Mouse (Mus musculus): ENCODE data around the gene Tmem100. TPM values are rescaled to one million over a fixed set of nuclear protein-coding genes. Genes with fewer than 3 reads are reported as not detected.

Gene Tmem100
- polyA plus RNA-seq, 1 experiment from 2014 or later = 6.1 TPM

GRCm38 (mm10) chr11:90044459-90044858, 14.3 kb downstream of the Tmem100 start:
- DNase-seq (ENCODE audit: low spot score, missing footprints) = no peak
- no peak overlapping the region for H3K4me3 ChIP-seq (ENCODE audit: low read depth, low read length)

GRCm38 (mm10) chr11:90046211-90046610, 16.1 kb downstream of the Tmem100 start:
- DNase-seq (ENCODE audit: low spot score, missing footprints) = no peak
- WGBS = 42% methylated on average over 7 of the region's 7 CpGs

More at GRCm38 (mm10) chr11:90044459-90044858, 14.3 kb downstream of the Tmem100 start:
- no peaks in the 10 kb centered on the region for H3K27me3 ChIP-seq (ENCODE audit: control insufficient read depth, insufficient read depth, low read length)
- H3K27ac ChIP-seq (ENCODE audit: low read depth, low read length) = no peak overlapping the region
- 89% methylated on average over 4 of the region's 4 CpGs for WGBS
- no peaks in the 10 kb centered on the region for H3K36me3 ChIP-seq (ENCODE audit: control insufficient read depth, insufficient read depth, low read length)
- no peak overlapping the region for H3K4me2 ChIP-seq
- no peak overlapping the region for H3K9ac ChIP-seq (ENCODE audit: low read length)
- no peaks in the 10 kb centered on the region for H3K9me3 ChIP-seq (ENCODE audit: control insufficient read depth, low read length)
- ATAC-seq (ENCODE audit: low FRiP score) = no peak
- H3K4me1 ChIP-seq (ENCODE audit: control insufficient read depth, insufficient read depth, low read length) = no peaks in the 10 kb centered on the region

GRCm38 (mm10) chr11:90047271-90047670, 17.1 kb downstream of the Tmem100 start:
- ATAC-seq (ENCODE audit: low FRiP score) = no peak
- Histone ChIP-seq H3K36me3 (ENCODE audit: control insufficient read depth, insufficient read depth, low read length) (no peaks in the 10 kb centered on the region), H3K9ac (ENCODE audit: low read length) (no peak overlapping the region), H3K4me2 (no peak overlapping the region), H3K4me1 (ENCODE audit: control insufficient read depth, insufficient read depth, low read length) (no peaks in the 10 kb centered on the region), H3K9me3 (ENCODE audit: control insufficient read depth, low read length) (no peaks in the 10 kb centered on the region), H3K27me3 (ENCODE audit: control insufficient read depth, insufficient read depth, low read length) (no peaks in the 10 kb centered on the region), H3K27ac (ENCODE audit: low read depth, low read length) (no peak overlapping the region), H3K4me3 (ENCODE audit: low read depth, low read length) (no peak overlapping the region)
- DNase-seq (ENCODE audit: low spot score, missing footprints) = no peak
- 90% methylated on average over 9 of the region's 9 CpGs for WGBS

More at GRCm38 (mm10) chr11:90046211-90046610, 16.1 kb downstream of the Tmem100 start:
- Histone ChIP-seq H3K4me2 (no peak overlapping the region), H3K9me3 (ENCODE audit: control insufficient read depth, low read length) (no peaks in the 10 kb centered on the region), H3K4me3 (ENCODE audit: low read depth, low read length) (no peak overlapping the region), H3K4me1 (ENCODE audit: control insufficient read depth, insufficient read depth, low read length) (no peaks in the 10 kb centered on the region), H3K27me3 (ENCODE audit: control insufficient read depth, insufficient read depth, low read length) (no peaks in the 10 kb centered on the region), H3K27ac (ENCODE audit: low read depth, low read length) (no peak overlapping the region), H3K9ac (ENCODE audit: low read length) (no peak overlapping the region), H3K36me3 (ENCODE audit: control insufficient read depth, insufficient read depth, low read length) (no peaks in the 10 kb centered on the region)
- no peak for ATAC-seq (ENCODE audit: low FRiP score)

- no peaks in the 10 kb centered on the region for H3K9me3 ChIP-seq (ENCODE audit: control insufficient read depth, low read length)
- no peak overlapping the region for H3K4me3 ChIP-seq (ENCODE audit: low read depth, low read length)
- no peaks in the 10 kb centered on the region for H3K4me1 ChIP-seq (ENCODE audit: control insufficient read depth, insufficient read depth, low read length)
- ATAC-seq (ENCODE audit: low FRiP score) (no peak), DNase-seq (ENCODE audit: low spot score, missing footprints) (no peak)
- 92% methylated on average over 7 of the region's 7 CpGs for WGBS
- H3K9ac ChIP-seq (ENCODE audit: low read length) = no peak overlapping the region
- H3K4me2 ChIP-seq = no peak overlapping the region
- H3K27me3 ChIP-seq (ENCODE audit: control insufficient read depth, insufficient read depth, low read length) = no peaks in the 10 kb centered on the region
- H3K27ac ChIP-seq (ENCODE audit: low read depth, low read length) = no peak overlapping the region
- H3K36me3 ChIP-seq (ENCODE audit: control insufficient read depth, insufficient read depth, low read length) = no peaks in the 10 kb centered on the region
Observed at GRCm38 (mm10) chr11:90050016-90050415, 19.9 kb downstream of the Tmem100 start.

- DNase-seq (ENCODE audit: low spot score, missing footprints) (no peak), ATAC-seq (ENCODE audit: low FRiP score) (no peak)
- Histone ChIP-seq H3K36me3 (ENCODE audit: control insufficient read depth, insufficient read depth, low read length) (no peaks in the 10 kb centered on the region), H3K4me2 (no peak overlapping the region), H3K27ac (ENCODE audit: low read depth, low read length) (no peak overlapping the region), H3K9ac (ENCODE audit: low read length) (no peak overlapping the region), H3K9me3 (ENCODE audit: control insufficient read depth, low read length) (no peaks in the 10 kb centered on the region), H3K4me3 (ENCODE audit: low read depth, low read length) (no peak overlapping the region), H3K27me3 (ENCODE audit: control insufficient read depth, insufficient read depth, low read length) (no peaks in the 10 kb centered on the region), H3K4me1 (ENCODE audit: control insufficient read depth, insufficient read depth, low read length) (no peaks in the 10 kb centered on the region)
- WGBS = 72% methylated on average over 7 of the region's 7 CpGs
Observed at GRCm38 (mm10) chr11:90052785-90053184, 22.6 kb downstream of the Tmem100 start.

- no peak overlapping the region for H3K27ac ChIP-seq (ENCODE audit: low read depth, low read length)
- H3K4me1 ChIP-seq (ENCODE audit: control insufficient read depth, insufficient read depth, low read length) = no peaks in the 10 kb centered on the region
- no peak for DNase-seq (ENCODE audit: low spot score, missing footprints)
- H3K4me3 ChIP-seq (ENCODE audit: low read depth, low read length) = no peak overlapping the region
- no peak overlapping the region for H3K9ac ChIP-seq (ENCODE audit: low read length)
- no peak overlapping the region for H3K4me2 ChIP-seq
- no peaks in the 10 kb centered on the region for H3K36me3 ChIP-seq (ENCODE audit: control insufficient read depth, insufficient read depth, low read length)
- ATAC-seq (ENCODE audit: low FRiP score) = no peak
- H3K27me3 ChIP-seq (ENCODE audit: control insufficient read depth, insufficient read depth, low read length) = no peaks in the 10 kb centered on the region
- no peaks in the 10 kb centered on the region for H3K9me3 ChIP-seq (ENCODE audit: control insufficient read depth, low read length)
- WGBS = 86% methylated on average over 4 of the region's 4 CpGs
Observed at GRCm38 (mm10) chr11:90053820-90054219, 23.7 kb downstream of the Tmem100 start.

GRCm38 (mm10) chr11:90054401-90054800, 24.3 kb downstream of the Tmem100 start:
- no peak overlapping the region for H3K9ac ChIP-seq (ENCODE audit: low read length)
- no peak for DNase-seq (ENCODE audit: low spot score, missing footprints)
- H3K36me3 ChIP-seq (ENCODE audit: control insufficient read depth, insufficient read depth, low read length) = no peaks in the 10 kb centered on the region
- no peak overlapping the region for H3K4me3 ChIP-seq (ENCODE audit: low read depth, low read length)
- H3K27me3 ChIP-seq (ENCODE audit: control insufficient read depth, insufficient read depth, low read length) = no peaks in the 10 kb centered on the region
- no peak overlapping the region for H3K4me2 ChIP-seq
- 77% methylated on average over 7 of the region's 7 CpGs for WGBS
- H3K4me1 ChIP-seq (ENCODE audit: control insufficient read depth, insufficient read depth, low read length) = no peaks in the 10 kb centered on the region
- H3K9me3 ChIP-seq (ENCODE audit: control insufficient read depth, low read length) = no peaks in the 10 kb centered on the region
- H3K27ac ChIP-seq (ENCODE audit: low read depth, low read length) = no peak overlapping the region
- no peak for ATAC-seq (ENCODE audit: low FRiP score)

- Histone ChIP-seq H3K27me3 (ENCODE audit: control insufficient read depth, insufficient read depth, low read length) (no peaks in the 10 kb centered on the region), H3K9me3 (ENCODE audit: control insufficient read depth, low read length) (no peaks in the 10 kb centered on the region), H3K4me2 (no peak overlapping the region), H3K4me1 (ENCODE audit: control insufficient read depth, insufficient read depth, low read length) (no peaks in the 10 kb centered on the region), H3K27ac (ENCODE audit: low read depth, low read length) (no peak overlapping the region), H3K4me3 (ENCODE audit: low read depth, low read length) (no peak overlapping the region), H3K9ac (ENCODE audit: low read length) (no peak overlapping the region), H3K36me3 (ENCODE audit: control insufficient read depth, insufficient read depth, low read length) (no peaks in the 10 kb centered on the region)
- DNase-seq (ENCODE audit: low spot score, missing footprints) = no peak
- WGBS = 64% methylated on average over 2 of the region's 2 CpGs
- no peak for ATAC-seq (ENCODE audit: low FRiP score)
Observed at GRCm38 (mm10) chr11:90057070-90057469, 26.9 kb downstream of the Tmem100 start.

- Histone ChIP-seq H3K27me3 (ENCODE audit: control insufficient read depth, insufficient read depth, low read length) (no peaks in the 10 kb centered on the region), H3K9ac (ENCODE audit: low read length) (no peak overlapping the region), H3K9me3 (ENCODE audit: control insufficient read depth, low read length) (no peaks in the 10 kb centered on the region), H3K4me2 (no peak overlapping the region), H3K27ac (ENCODE audit: low read depth, low read length) (no peak overlapping the region), H3K4me1 (ENCODE audit: control insufficient read depth, insufficient read depth, low read length) (no peaks in the 10 kb centered on the region), H3K4me3 (ENCODE audit: low read depth, low read length) (no peak overlapping the region), H3K36me3 (ENCODE audit: control insufficient read depth, insufficient read depth, low read length) (no peaks in the 10 kb centered on the region)
- ATAC-seq (ENCODE audit: low FRiP score) = no peak
- no peak for DNase-seq (ENCODE audit: low spot score, missing footprints)
Observed at GRCm38 (mm10) chr11:90059241-90059640, 29.1 kb downstream of the Tmem100 start.

GRCm38 (mm10) chr11:90062657-90063056, 32.5 kb downstream of the Tmem100 start:
- Histone ChIP-seq H3K4me3 (ENCODE audit: low read depth, low read length) (no peak overlapping the region), H3K27me3 (ENCODE audit: control insufficient read depth, insufficient read depth, low read length) (no peaks in the 10 kb centered on the region), H3K4me2 (no peak overlapping the region), H3K4me1 (ENCODE audit: control insufficient read depth, insufficient read depth, low read length) (no peaks in the 10 kb centered on the region), H3K9me3 (ENCODE audit: control insufficient read depth, low read length) (no peaks in the 10 kb centered on the region), H3K27ac (ENCODE audit: low read depth, low read length) (no peak overlapping the region), H3K9ac (ENCODE audit: low read length) (no peak overlapping the region), H3K36me3 (ENCODE audit: control insufficient read depth, insufficient read depth, low read length) (no peaks in the 10 kb centered on the region)
- DNase-seq (ENCODE audit: low spot score, missing footprints) = no peak
- no peak for ATAC-seq (ENCODE audit: low FRiP score)
- 89% methylated on average over 3 of the region's 3 CpGs for WGBS
